Mouse (Mus musculus) gastrocnemius, postnatal 14 days (tissue): Measurements from ENCODE around the gene Papolb. TPM values are rescaled to one million over a fixed set of nuclear protein-coding genes. Genes with fewer than 3 reads are reported as not detected.

Source experiments
- DNase-seq: peaks from one replicate; pipeline ENCODE4 v3.0.0; 2021; ENCODE audit warnings: mixed read lengths
- intact Hi-C: fragments of 180-260 bp; cut with DNase I; formaldehyde crosslinking; loops from one replicate; pipeline ENCODE4 v1.15.1; 2025; ENCODE audit warnings: low total_unique reads
- total RNA-seq, 2 experiments: library from RNA; stranded (reverse); gene quantifications; 2 replicates each; pipeline ENCODE4 v1.2.3; 2021

Gene Papolb
- total RNA-seq, 2 experiments from 2014 or later, result 0.10 to 0.18 TPM

GRCm38 (mm10) chr5:142478829-142479435 lies 50.9 kb downstream of the Papolb start:
- DNase-seq, result peak; percentile 87
- intact Hi-C loops, result no loop called here

GRCm38 (mm10) chr5:142477866-142478615 lies 51.8 kb downstream of the Papolb start:
- intact Hi-C loops, result no loop called here
- DNase-seq, result no peak

DNA sequence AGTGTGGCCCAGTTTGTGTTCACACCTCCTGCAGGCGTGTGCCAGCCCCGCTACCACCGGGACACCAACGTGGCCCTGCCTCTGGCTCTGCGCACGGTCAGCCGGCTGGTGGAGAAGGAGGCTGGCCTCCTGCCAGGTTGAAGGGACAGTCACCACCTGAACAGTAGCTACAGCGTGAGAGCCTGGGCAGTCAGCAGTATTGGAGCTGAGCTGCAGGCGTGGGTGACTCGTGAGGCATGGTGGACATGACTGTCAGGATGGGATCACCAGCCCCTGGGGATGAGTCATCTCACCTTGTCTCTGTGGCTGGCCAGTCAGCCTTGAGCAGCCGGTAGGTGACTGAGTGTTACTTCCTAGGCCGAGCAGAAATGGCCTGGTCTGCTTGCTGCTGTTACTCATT lies 52.5 kb downstream of the Papolb start:
- no peak for DNase-seq
- intact Hi-C loops, result no loop called here

Other genes with a start within 250 kb of the Papolb start
- 10 to 100 TPM; 12.2 to 14.7 TPM for gene Foxk1, start 128.6 kb downstream of the Papolb start, total RNA-seq
- 1 to 10 TPM; 3.4 to 3.9 TPM for gene Ap5z1, start 66.1 kb downstream of the Papolb start, total RNA-seq
- gene Radil, start 21.0 kb upstream of the Papolb start, total RNA-seq, result 1 to 10 TPM; 2.3 to 2.4 TPM
- gene Mmd2, start 78.7 kb upstream of the Papolb start, total RNA-seq, result under 1 TPM in 1 of 2 experiments, not detected in 1; 0.27 TPM
- 10 to 100 TPM; 26.3 to 29.4 TPM for gene Wipi2, start 97.6 kb upstream of the Papolb start, total RNA-seq
- gene Slc29a4, start 162.4 kb upstream of the Papolb start, total RNA-seq, result under 1 TPM; 0.29 to 0.37 TPM